Comparison of ENCODE assay signal across 18 mouse cellular contexts in the genomic region with DNA sequence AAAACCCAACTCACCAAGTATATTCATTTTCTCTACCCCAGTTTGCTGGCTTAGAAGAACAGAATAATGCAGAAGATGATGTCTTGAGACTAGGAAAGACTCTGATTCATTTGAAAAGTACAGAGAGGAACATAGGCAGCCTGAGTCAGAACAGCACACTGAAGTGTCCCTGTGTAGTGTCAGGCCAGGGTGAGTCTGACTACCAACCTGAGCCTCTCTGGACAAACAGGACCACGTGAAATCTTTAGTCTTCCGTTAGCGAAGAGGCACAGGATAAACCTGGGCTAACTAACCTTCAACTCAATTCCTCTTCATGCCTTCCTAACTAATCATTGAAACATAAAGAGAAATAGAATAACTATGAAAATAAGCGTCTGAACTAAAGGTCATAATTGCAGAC. TPM values are rescaled to one million over a fixed set of nuclear protein-coding genes. Genes with fewer than 3 reads are reported as not detected.
DNase-seq lines count a peak whose midpoint lies in the region; TF ChIP-seq lines count a peak whose summit lies in the region.
"Had no signal": no experiment of that assay in that cellular context is flagged by ENCODE, and none has a peak within 500 bp of the region (broad histone marks: within the 10 kb centered on the region; RNA-seq: fewer than 3 reads in every experiment).

No protein-coding gene starts in this region.

- peaks cover 25 to 49% of the 10 kb centered on the region in 2 experiments for H3K4me1 ChIP-seq in CH12.LX (ENCODE audit: control insufficient read depth in 1 of 2, insufficient read depth in 2 of 2)

- no peak; the same call in 1 of the 2 replicates for TF ChIP-seq RAD21 in CH12.LX (IDR thresholded peaks at IDR 0.05; ENCODE audit: low read depth, low read length)

- in situ Hi-C loops in CH12.LX (cut with MboI; ENCODE audit: low pct_ligation_motif_present, low pct_unique_long_range_greater_than_20kb, low sequenced_read_pairs) = loop anchor here (10.0 kb wide), 1 partner anchor 47 kb away; no protein-coding TSS in a partner anchor

- no peak for TF ChIP-seq POLR2A in CH12.LX (IDR thresholded peaks at IDR 0.05; ENCODE audit: low read depth, low read length)

- no peak overlapping the region; the same call in 1 of the 2 replicates for H3K9ac ChIP-seq in CH12.LX (ENCODE audit: insufficient read depth, low read depth)

- H3K36me3 ChIP-seq in CH12.LX (replicated peaks in 1 of 2; ENCODE audit: control insufficient read depth in 1 of 2, insufficient read depth in 1 of 2, low read length in 1 of 2) = peaks cover 6 to 13% of the 10 kb centered on the region in 2 experiments
- H3K36me3 ChIP-seq: G1E had no signal

- H3K9me3 ChIP-seq in CH12.LX (replicated peaks; ENCODE audit: low read length) = no peaks in the 10 kb centered on the region

- no peak for TF ChIP-seq CTCF in CH12.LX (conservative IDR thresholded peaks at IDR 0.05 in 1 of 2, IDR thresholded peaks at IDR 0.05 in 1 of 2; ENCODE audit: low read depth in 2 of 2, low read length in 2 of 2)

- H3K27ac ChIP-seq in CH12.LX (ENCODE audit: insufficient read depth, low read depth) = 0 out of 2 replicates have a peak overlapping the region, but pooled peaks have one; percentile 42

- dilution Hi-C loops in CH12.LX (cut with MboI; ENCODE audit: extremely low pct_ligation_motif_present, extremely low pct_unique_long_range_greater_than_20kb, low sequenced_read_pairs) = no loop called here

- H3K4me2 ChIP-seq in CH12.LX (ENCODE audit: insufficient read depth, low read depth, poor library complexity, severe bottlenecking) = peak overlapping the region; percentile 67

- peak; percentile 70 for DNase-seq in A20 (ENCODE audit: low read depth, low spot score)
- no peak for DNase-seq in CH12.LX (ENCODE audit: extremely low read depth)
- no peak for DNase-seq in adrenal gland, postnatal 36 days
- DNase-seq in right cerebral cortex, postnatal 14 days = no peak
- DNase-seq: adrenal gland, adult 2 months; adrenal gland, adult 8-10 months; adrenal gland, postnatal 10 days; adrenal gland, postnatal 14 days; adrenal gland, postnatal 25 days; B cell, adult 2 months; cerebellum, adult 11 months; cerebellum, adult 11-12 months; cerebellum, adult 18-20 months; cerebellum, adult 2 months; cerebellum, adult 8-10 months; cerebellum, adult 9-10 months had no signal

- peak; percentile 89 for TF ChIP-seq EP300 in CH12.LX (IDR thresholded peaks at IDR 0.05; ENCODE audit: low read length)

- H3K27me3 ChIP-seq in CH12.LX (replicated peaks) = no peaks in the 10 kb centered on the region
- H3K27me3 ChIP-seq: Patski had no signal

- no peaks in the 10 kb centered on the region; the same call in 1 of the 2 replicates for H3K79me2 ChIP-seq in CH12.LX (replicated peaks; ENCODE audit: control insufficient read depth, extremely low read depth, insufficient read depth, poor library complexity, severe bottlenecking)

- no peak overlapping the region for H3K4me3 ChIP-seq in CH12.LX (replicated peaks in 1 of 3; ENCODE audit: low read depth in 2 of 3, low read length in 2 of 3, poor library complexity in 1 of 3)

TF ChIP-seq in CH12.LX, 34 proteins besides CTCF, POLR2A, EP300 and RAD21:
- TF ChIP-seq ZKSCAN1 (IDR thresholded peaks at IDR 0.05; ENCODE audit: borderline replicate concordance, low read depth, low read length) = no peak
- TF ChIP-seq E2F4 (IDR thresholded peaks at IDR 0.05; ENCODE audit: insufficient replicate concordance, low read depth, low read length) = 0 out of 2 replicates have a peak, but pooled peaks have one; percentile 4
- peak; percentile 91 for TF ChIP-seq JUND (conservative IDR thresholded peaks at IDR 0.05; ENCODE audit: low read depth, low read length)
- peak; percentile 44; the same call in 1 of the 2 replicates for TF ChIP-seq SIN3A (IDR thresholded peaks at IDR 0.05; ENCODE audit: low read length)
- 0 out of 2 replicates have a peak, but pooled peaks have one; percentile 14 for TF ChIP-seq KAT2A (IDR thresholded peaks at IDR 0.05; ENCODE audit: insufficient replicate concordance, low read length)
- no peak for TF ChIP-seq ZC3H11A (IDR thresholded peaks at IDR 0.05; ENCODE audit: low read depth, low read length)
- peak; percentile 72 for TF ChIP-seq ETS1 (conservative IDR thresholded peaks at IDR 0.05; ENCODE audit: low read depth, low read length)
- TF ChIP-seq PAX5 (IDR thresholded peaks at IDR 0.05; ENCODE audit: low read length) = no peak
- peak; percentile 79 for TF ChIP-seq BHLHE40 (IDR thresholded peaks at IDR 0.05; ENCODE audit: low read depth, low read length)
- peak; percentile 80; the same call in 1 of the 2 replicates for TF ChIP-seq RCOR1 (conservative IDR thresholded peaks at IDR 0.05; ENCODE audit: low read depth, low read length)
- TF ChIP-seq MAZ (IDR thresholded peaks at IDR 0.05; ENCODE audit: low read depth, low read length) = no peak
- no peak for TF ChIP-seq CHD1 (IDR thresholded peaks at IDR 0.05; ENCODE audit: low read depth, low read length)
- 0 out of 2 replicates have a peak, but pooled peaks have one; percentile 28 for TF ChIP-seq MAX (IDR thresholded peaks at IDR 0.05; ENCODE audit: low read length)
- peak; percentile 90 for TF ChIP-seq MYC (IDR thresholded peaks at IDR 0.05; ENCODE audit: low read depth, low read length)
- 0 out of 2 replicates have a peak, but pooled peaks have one; percentile 42 for TF ChIP-seq TCF12 (IDR thresholded peaks at IDR 0.05; ENCODE audit: low read depth, low read length)
- no peak for TF ChIP-seq NELFE (IDR thresholded peaks at IDR 0.05; ENCODE audit: low read depth, low read length)
- TF ChIP-seq NRF1 (IDR thresholded peaks at IDR 0.05; ENCODE audit: low read depth, low read length) = no peak
- TF ChIP-seq SMC3 (IDR thresholded peaks at IDR 0.05; ENCODE audit: low read depth, low read length) = no peak
- TF ChIP-seq MAFK (IDR thresholded peaks at IDR 0.05; ENCODE audit: insufficient replicate concordance, low read length) = no peak
- TF ChIP-seq ELF1 (IDR thresholded peaks at IDR 0.05; ENCODE audit: low read depth, low read length) = no peak
- no peak for TF ChIP-seq UBTF (IDR thresholded peaks at IDR 0.05; ENCODE audit: low read depth, low read length)
- TF ChIP-seq MEF2A (IDR thresholded peaks at IDR 0.05; ENCODE audit: borderline replicate concordance, low read depth, low read length) = peak; percentile 54; the same call in 1 of the 2 replicates
- TF ChIP-seq ZMIZ1 (IDR thresholded peaks at IDR 0.05; ENCODE audit: low read depth, low read length) = no peak
- TF ChIP-seq MXI1 (IDR thresholded peaks at IDR 0.05; ENCODE audit: low read depth, low read length) = peak; percentile 81
- TF ChIP-seq IRF4 (IDR thresholded peaks at IDR 0.05; ENCODE audit: low read depth, low read length) = peak; percentile 95
- no peak for TF ChIP-seq USF1 (IDR thresholded peaks at IDR 0.05; ENCODE audit: low read depth, low read length)
- TF ChIP-seq JUN (IDR thresholded peaks at IDR 0.05; ENCODE audit: insufficient read depth, low read depth, low read length) = peak; percentile 75
- TF ChIP-seq ZNF384 (IDR thresholded peaks at IDR 0.05; ENCODE audit: low read depth, low read length) = no peak
- TF ChIP-seq POLR2AphosphoS2 (IDR thresholded peaks at IDR 0.05; ENCODE audit: low read depth, low read length) = no peak
- TF ChIP-seq GABPA (IDR thresholded peaks at IDR 0.05; ENCODE audit: insufficient replicate concordance, low read depth, low read length) = no peak
- no peak for TF ChIP-seq TBP (conservative IDR thresholded peaks at IDR 0.05; ENCODE audit: low read depth, low read length)
- TF ChIP-seq HCFC1 (IDR thresholded peaks at IDR 0.05; ENCODE audit: low read depth, low read length) = no peak
- TF ChIP-seq USF2 (conservative IDR thresholded peaks at IDR 0.05; ENCODE audit: low read depth, low read length) = no peak
- TF ChIP-seq CHD2 (IDR thresholded peaks at IDR 0.05; ENCODE audit: low read length) = peak; percentile 66
TF ChIP-seq in CH12.LX: peak in this region for 15.

RNA-seq across cellular contexts. Expression of gene Antxr2, which starts 9.3 kb away (rescaled TPM):
- total RNA-seq in CH12.LX (2012; rRNA removed) (3.6 and 4.8 TPM in 2 replicates), CH12.LX (2014; rRNA removed) (3.9 and 4.5 TPM in 2 replicates)
- polyA plus RNA-seq in CH12.LX (2012; ENCODE audit: insufficient read length, low read depth) = 4.0 and 6.4 TPM in 2 replicates
- 10 to 100 TPM; 39.8 to 41.5 TPM for total RNA-seq in adrenal gland, postnatal 36 days (2021)
- polyA plus RNA-seq: G1E had no signal

Comparison
In these comparisons a context has a peak if more than half of its experiments do, and no peak if none do; other contexts are left out.
1. RNA of gene Antxr2, which starts 9.3 kb away (total RNA-seq): 39.8 to 41.5 TPM in adrenal gland, postnatal 36 days; 3.6 to 4.8 TPM in CH12.LX; every median in the first group is over 4 times any median in the second.